Mouse (Mus musculus): Measurements from ENCODE around the gene Pigh.

DNA sequence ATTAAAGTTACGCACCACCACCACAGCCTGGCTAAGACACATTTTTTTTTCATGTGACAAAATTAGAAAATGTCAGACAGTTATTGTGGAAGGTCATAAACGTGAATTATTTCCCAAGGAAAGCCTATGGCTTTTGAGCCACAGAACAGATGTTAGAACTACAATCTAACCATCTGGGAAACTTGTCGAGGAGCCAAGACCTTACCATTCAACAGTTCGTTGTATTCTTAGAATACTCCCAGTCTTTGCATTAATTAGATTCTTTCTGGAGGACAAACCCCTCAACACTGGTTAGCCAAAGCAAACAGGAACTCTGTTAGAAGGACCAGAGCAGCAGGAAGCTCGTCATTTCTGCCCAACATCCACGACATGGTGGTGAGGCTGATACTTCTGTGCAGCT is 43.3 kb downstream of the Pigh start:
- no peak for TF ChIP-seq CTCF (IDR thresholded peaks at IDR 0.05; ENCODE audit: control insufficient read depth, insufficient read depth, low read length)
- TF ChIP-seq POLR2A (IDR thresholded peaks at IDR 0.05; ENCODE audit: borderline replicate concordance, control insufficient read depth, low read depth, low read length), result no peak
